Mouse (Mus musculus): ENCODE measurements around the gene Ank3. TPM values are rescaled to one million over a fixed set of nuclear protein-coding genes. Genes with fewer than 3 reads are reported as not detected.

The Ank3 gene
- polyA plus RNA-seq, 1 experiment, result 39.1 TPM

GRCm38 (mm10) chr10:69645929-69646328 is 247.4 kb downstream of the Ank3 start:
- no peaks in the 10 kb centered on the region for H3K27me3 ChIP-seq (replicated peaks; ENCODE audit: control insufficient read depth, insufficient read depth, low read length)
- 86% methylated on average over 9 of the region's 9 CpGs for WGBS
- TF ChIP-seq CTCF (conservative IDR thresholded peaks at IDR 0.05; ENCODE audit: insufficient read depth, insufficient read length, low read depth, low read length), result no peak
- no peak for TF ChIP-seq POLR2A (IDR thresholded peaks at IDR 0.05; ENCODE audit: low read depth, low read length)
- H3K27ac ChIP-seq (ENCODE audit: insufficient read depth, low read depth, low read length), result no peak overlapping the region
- no peak for DNase-seq
- H3K4me3 ChIP-seq (ENCODE audit: insufficient read depth, low read depth, low read length), result no peak overlapping the region
- H3K36me3 ChIP-seq (ENCODE audit: control insufficient read depth, insufficient read depth, low read length), result no peaks in the 10 kb centered on the region
- no peaks in the 10 kb centered on the region for H3K4me1 ChIP-seq (ENCODE audit: control insufficient read depth, insufficient read depth, low read length)

GRCm38 (mm10) chr10:69650074-69650473 is 251.5 kb downstream of the Ank3 start:
- Histone ChIP-seq H3K4me3 (ENCODE audit: insufficient read depth, low read depth, low read length) (no peak overlapping the region), H3K36me3 (ENCODE audit: control insufficient read depth, insufficient read depth, low read length) (no peaks in the 10 kb centered on the region), H3K4me1 (ENCODE audit: control insufficient read depth, insufficient read depth, low read length) (peaks cover 8% of the 10 kb centered on the region; the same call in 1 of the 2 replicates), H3K27me3 (replicated peaks; ENCODE audit: control insufficient read depth, insufficient read depth, low read length) (no peaks in the 10 kb centered on the region), H3K27ac (ENCODE audit: insufficient read depth, low read depth, low read length) (no peak overlapping the region)
- no peak for DNase-seq
- no peak for TF ChIP-seq POLR2A (IDR thresholded peaks at IDR 0.05; ENCODE audit: low read depth, low read length)
- TF ChIP-seq CTCF (conservative IDR thresholded peaks at IDR 0.05; ENCODE audit: insufficient read depth, insufficient read length, low read depth, low read length), result no peak
- 41% methylated on average over 4 of the region's 4 CpGs for WGBS

- H3K27me3 ChIP-seq (replicated peaks; ENCODE audit: control insufficient read depth, insufficient read depth, low read length), result no peaks in the 10 kb centered on the region
- peak; percentile 74 for DNase-seq
- no peaks in the 10 kb centered on the region for H3K36me3 ChIP-seq (ENCODE audit: control insufficient read depth, insufficient read depth, low read length)
- H3K27ac ChIP-seq (ENCODE audit: insufficient read depth, low read depth, low read length), result no peak overlapping the region
- H3K4me3 ChIP-seq (ENCODE audit: insufficient read depth, low read depth, low read length), result 0 out of 2 replicates have a peak overlapping the region, but pooled peaks have one; percentile 0
- TF ChIP-seq POLR2A (IDR thresholded peaks at IDR 0.05; ENCODE audit: low read depth, low read length), result no peak
- no peak for TF ChIP-seq CTCF (conservative IDR thresholded peaks at IDR 0.05; ENCODE audit: insufficient read depth, insufficient read length, low read depth, low read length)
- H3K4me1 ChIP-seq (ENCODE audit: control insufficient read depth, insufficient read depth, low read length), result peaks cover 8% of the 10 kb centered on the region; the same call in 1 of the 2 replicates
- 30% methylated on average over 5 of the region's 5 CpGs for WGBS
Observed at GRCm38 (mm10) chr10:69652660-69653059, 254.1 kb downstream of the Ank3 start.

GRCm38 (mm10) chr10:69653121-69653677 is 254.6 kb downstream of the Ank3 start:
- Histone ChIP-seq H3K36me3 (ENCODE audit: control insufficient read depth, insufficient read depth, low read length) (no peaks in the 10 kb centered on the region), H3K4me3 (ENCODE audit: insufficient read depth, low read depth, low read length) (no peak overlapping the region), H3K27ac (ENCODE audit: insufficient read depth, low read depth, low read length) (no peak overlapping the region), H3K27me3 (replicated peaks; ENCODE audit: control insufficient read depth, insufficient read depth, low read length) (no peaks in the 10 kb centered on the region), H3K4me1 (ENCODE audit: control insufficient read depth, insufficient read depth, low read length) (peaks cover 8% of the 10 kb centered on the region; the same call in 1 of the 2 replicates)
- TF ChIP-seq POLR2A (IDR thresholded peaks at IDR 0.05; ENCODE audit: low read depth, low read length) (no peak), CTCF (conservative IDR thresholded peaks at IDR 0.05; ENCODE audit: insufficient read depth, insufficient read length, low read depth, low read length) (no peak)
- no peak for DNase-seq
- WGBS, result 42% methylated on average over 5 of the region's 5 CpGs

GRCm38 (mm10) chr10:69654176-69654575 is 255.6 kb downstream of the Ank3 start:
- Histone ChIP-seq H3K27me3 (replicated peaks; ENCODE audit: control insufficient read depth, insufficient read depth, low read length) (no peaks in the 10 kb centered on the region), H3K36me3 (ENCODE audit: control insufficient read depth, insufficient read depth, low read length) (no peaks in the 10 kb centered on the region), H3K4me3 (ENCODE audit: insufficient read depth, low read depth, low read length) (no peak overlapping the region), H3K4me1 (ENCODE audit: control insufficient read depth, insufficient read depth, low read length) (peaks cover 8% of the 10 kb centered on the region; the same call in 1 of the 2 replicates), H3K27ac (ENCODE audit: insufficient read depth, low read depth, low read length) (no peak overlapping the region)
- WGBS, result 93% methylated on average over 2 of the region's 2 CpGs
- DNase-seq, result no peak
- TF ChIP-seq CTCF (conservative IDR thresholded peaks at IDR 0.05; ENCODE audit: insufficient read depth, insufficient read length, low read depth, low read length) (no peak), POLR2A (IDR thresholded peaks at IDR 0.05; ENCODE audit: low read depth, low read length) (no peak)

- Histone ChIP-seq H3K4me3 (ENCODE audit: insufficient read depth, low read depth, low read length) (no peak overlapping the region), H3K36me3 (ENCODE audit: control insufficient read depth, insufficient read depth, low read length) (no peaks in the 10 kb centered on the region), H3K27me3 (replicated peaks; ENCODE audit: control insufficient read depth, insufficient read depth, low read length) (no peaks in the 10 kb centered on the region), H3K4me1 (ENCODE audit: control insufficient read depth, insufficient read depth, low read length) (peaks cover 8% of the 10 kb centered on the region; the same call in 1 of the 2 replicates), H3K27ac (ENCODE audit: insufficient read depth, low read depth, low read length) (no peak overlapping the region)
- TF ChIP-seq CTCF (conservative IDR thresholded peaks at IDR 0.05; ENCODE audit: insufficient read depth, insufficient read length, low read depth, low read length) (peak; percentile 25; the same call in 1 of the 2 replicates), POLR2A (IDR thresholded peaks at IDR 0.05; ENCODE audit: low read depth, low read length) (no peak)
- WGBS, result 20% methylated on average over 13 of the region's 13 CpGs
- peak; percentile 71 for DNase-seq
Observed at GRCm38 (mm10) chr10:69654866-69655633, 256.5 kb downstream of the Ank3 start.

GRCm38 (mm10) chr10:69656321-69656720 is 257.7 kb downstream of the Ank3 start:
- peak; percentile 67 for DNase-seq
- TF ChIP-seq POLR2A (IDR thresholded peaks at IDR 0.05; ENCODE audit: low read depth, low read length) (no peak), CTCF (conservative IDR thresholded peaks at IDR 0.05; ENCODE audit: insufficient read depth, insufficient read length, low read depth, low read length) (peak; percentile 73)
- 21% methylated on average over 3 of the region's 3 CpGs for WGBS

More at GRCm38 (mm10) chr10:69656321-69656720, 257.7 kb downstream of the Ank3 start:
- Histone ChIP-seq H3K27me3 (replicated peaks; ENCODE audit: control insufficient read depth, insufficient read depth, low read length) (no peaks in the 10 kb centered on the region), H3K27ac (ENCODE audit: insufficient read depth, low read depth, low read length) (no peak overlapping the region), H3K4me1 (ENCODE audit: control insufficient read depth, insufficient read depth, low read length) (peaks cover 8% of the 10 kb centered on the region; the same call in 1 of the 2 replicates), H3K36me3 (ENCODE audit: control insufficient read depth, insufficient read depth, low read length) (no peaks in the 10 kb centered on the region), H3K4me3 (ENCODE audit: insufficient read depth, low read depth, low read length) (no peak overlapping the region)
